Mouse (Mus musculus) limb, embryonic 14.5 days (tissue): Measurements from ENCODE around the gene Rbms3. TPM values are rescaled to one million over a fixed set of nuclear protein-coding genes. Genes with fewer than 3 reads are reported as not detected.

Experiments
- ATAC-seq: fragments of 200-750 bp; cut with Nextera tagmentation; 2 replicates; pipeline ENCODE4 v1.8.0; 2017; ENCODE audit warnings: low read depth, moderate number of reproducible peaks, moderate TSS enrichment; ENCODE audit not compliant: low FRiP score
- DNase-seq: peaks from one replicate; pipeline ENCODE4 v3.0.0-alpha.2; 2015; ENCODE audit warnings: low spot score
- H3K27ac ChIP-seq: fragments of 300-500 bp; sonication (generic); replicated peaks from 2 replicates; pipeline ENCODE4 v1.5.1; 2014; ENCODE audit warnings: low read depth, mild to moderate bottlenecking, low read length, moderate library complexity, mixed read lengths
- H3K27me3 ChIP-seq: fragments of 300-500 bp; sonication (generic); 2 replicates; pipeline ENCODE4 v1.6.1; 2014; ENCODE audit warnings: low read length, mixed read lengths; ENCODE audit not compliant: control insufficient read depth, insufficient read depth
- H3K36me3 ChIP-seq: fragments of 300-500 bp; sonication (generic); 2 replicates; pipeline ENCODE4 v1.6.1; 2014; ENCODE audit warnings: mild to moderate bottlenecking, low read length, moderate library complexity, mixed read lengths; ENCODE audit not compliant: control insufficient read depth, insufficient read depth
- H3K4me1 ChIP-seq: fragments of 300-500 bp; sonication (generic); 2 replicates; pipeline ENCODE4 v1.6.1; 2014; ENCODE audit warnings: antibody characterized with exemption, low read length, mixed read lengths; ENCODE audit not compliant: control insufficient read depth, insufficient read depth
- H3K4me2 ChIP-seq: fragments of 300-500 bp; sonication (generic); replicated peaks from 2 replicates; pipeline ENCODE4 v1.6.1; 2014; ENCODE audit warnings: low read depth, mild to moderate bottlenecking, low read length, moderate library complexity; ENCODE audit not compliant: severe bottlenecking
- H3K4me3 ChIP-seq: fragments of 300-500 bp; sonication (generic); replicated peaks from 2 replicates; pipeline ENCODE4 v1.5.1; 2014; ENCODE audit warnings: low read length
- H3K9ac ChIP-seq: fragments of 300-500 bp; sonication (generic); 2 replicates; pipeline ENCODE4 v1.6.1; 2014; ENCODE audit warnings: mild to moderate bottlenecking, low read depth, low read length, moderate library complexity; ENCODE audit not compliant: severe bottlenecking
- H3K9me3 ChIP-seq: fragments of 300-500 bp; sonication (generic); 2 replicates; pipeline ENCODE4 v1.6.1; 2016; ENCODE audit warnings: low read length; ENCODE audit not compliant: control insufficient read depth
- POLR2A ChIP-seq: fragments of 200-500 bp; IDR thresholded peaks from 2 replicates; pipeline ENCODE4 v1.8.0; 2012; ENCODE audit warnings: inconsistent platforms, mild to moderate bottlenecking, moderate library complexity, borderline replicate concordance; ENCODE audit not compliant: insufficient read depth, insufficient read length; ENCODE audit errors: extremely low read depth
- WGBS: fragments of 180-500 bp; shearing (Covaris S2); extraction: QIAGEN DNeasy Blood & Tissue Kit; methylation state at CpG from one replicate; pipeline ENCODE4 v1.1.7; 2014; 5-methylcytosine and 5-hydroxymethylcytosine counted together
- polyA plus RNA-seq, 2 experiments: library from polyadenylated mRNA; depleted of rRNA in 1 of 2; stranded (reverse) in 1 of 2; unstranded in 1 of 2; fragments of >200 nt; fragmentation: Nextera tagmentation in 1 of 2; extraction: Ambion mirVana in 1 of 2; gene quantifications; 2 replicates each; pipeline versions ENCODE4 v1.2.1 to v1.2.3; 2012 to 2014

The Rbms3 gene
- polyA plus RNA-seq, 2 experiments: 42.1 to 94.5 TPM

GRCm38 (mm10) chr9:116631816-116632215 is 997.9 kb downstream of the Rbms3 start:
- 83% methylated on average over 1 of the region's 1 CpGs for WGBS
- DNase-seq: no peak
- H3K27ac ChIP-seq: no peak overlapping the region
- no peak for TF ChIP-seq POLR2A
- no peak overlapping the region for H3K4me3 ChIP-seq
- no peaks in the 10 kb centered on the region for H3K36me3 ChIP-seq
- no peaks in the 10 kb centered on the region for H3K27me3 ChIP-seq
- ATAC-seq: no peak
- peaks cover 3% of the 10 kb centered on the region; the same call in 1 of the 2 replicates for H3K9me3 ChIP-seq
- H3K4me2 ChIP-seq: no peak overlapping the region
- H3K9ac ChIP-seq: no peak overlapping the region
- no peaks in the 10 kb centered on the region for H3K4me1 ChIP-seq

DNA sequence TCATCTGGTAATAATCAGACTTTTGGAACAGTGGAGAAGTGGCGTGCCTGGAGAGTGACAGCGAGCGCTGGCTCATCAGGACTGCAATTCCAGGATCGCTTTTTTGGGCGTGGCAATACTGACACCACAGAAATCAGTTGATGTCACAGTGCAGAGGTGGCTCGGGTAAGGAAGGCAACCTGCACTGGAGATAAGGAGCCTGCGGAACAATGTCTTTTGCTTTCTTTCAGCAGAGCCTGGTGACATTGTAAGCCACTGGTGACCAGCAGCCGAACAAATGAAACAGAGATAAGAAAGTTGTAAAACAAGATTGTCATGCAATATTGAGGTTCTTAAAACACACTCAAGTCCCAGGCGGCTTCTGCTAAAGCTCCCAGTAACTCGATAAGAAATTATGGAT is 998.9 kb downstream of the Rbms3 start:
- Histone ChIP-seq H3K4me1 (no peaks in the 10 kb centered on the region), H3K27me3 (no peaks in the 10 kb centered on the region), H3K4me3 (no peak overlapping the region), H3K9ac (no peak overlapping the region), H3K4me2 (no peak overlapping the region), H3K9me3 (peaks cover 3% of the 10 kb centered on the region; the same call in 1 of the 2 replicates), H3K27ac (no peak overlapping the region), H3K36me3 (no peaks in the 10 kb centered on the region)
- ATAC-seq: no peak
- no peak for TF ChIP-seq POLR2A
- 81% methylated on average over 10 of the region's 10 CpGs for WGBS
- no peak for DNase-seq

DNA sequence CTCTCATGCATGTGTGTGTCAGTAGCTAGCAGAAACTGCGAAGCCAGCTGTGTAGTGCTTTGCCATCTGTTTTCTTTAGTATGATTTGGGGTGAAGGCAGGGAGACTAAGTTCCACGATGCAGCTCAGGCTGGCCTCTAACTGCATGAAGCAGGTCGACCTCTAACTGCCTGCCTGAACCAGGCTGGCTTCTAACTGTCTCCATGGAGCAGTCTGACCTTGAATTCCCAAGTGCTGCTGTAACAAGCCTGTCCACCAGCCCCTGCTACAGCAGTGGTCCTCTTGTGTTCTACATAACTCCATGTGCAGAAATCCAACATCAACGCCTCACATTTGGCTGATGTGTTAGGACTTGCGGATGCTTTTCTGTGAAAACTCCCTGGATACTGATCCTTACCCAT is 1009.3 kb downstream of the Rbms3 start:
- H3K4me2 ChIP-seq: no peak overlapping the region

GRCm38 (mm10) chr9:116618886-116619285 is 1010.8 kb downstream of the Rbms3 start:
- WGBS: 94% methylated on average over 5 of the region's 5 CpGs
- no peak for TF ChIP-seq POLR2A

More for the DNA sequence above, 1009.3 kb downstream of the Rbms3 start:
- Histone ChIP-seq H3K27me3 (no peaks in the 10 kb centered on the region), H3K9me3 (no peaks in the 10 kb centered on the region), H3K9ac (no peak overlapping the region), H3K4me1 (no peaks in the 10 kb centered on the region), H3K4me3 (no peak overlapping the region), H3K27ac (no peak overlapping the region), H3K36me3 (no peaks in the 10 kb centered on the region)
- ATAC-seq: no peak
- no peak for TF ChIP-seq POLR2A
- DNase-seq: no peak
- WGBS: 68% methylated on average over 5 of the region's 5 CpGs

GRCm38 (mm10) chr9:116613276-116613675 is 1016.4 kb downstream of the Rbms3 start:
- no peak for ATAC-seq

More at GRCm38 (mm10) chr9:116618886-116619285, 1010.8 kb downstream of the Rbms3 start:
- Histone ChIP-seq H3K9me3 (no peaks in the 10 kb centered on the region), H3K27ac (no peak overlapping the region), H3K36me3 (no peaks in the 10 kb centered on the region), H3K4me1 (no peaks in the 10 kb centered on the region), H3K27me3 (no peaks in the 10 kb centered on the region), H3K4me3 (no peak overlapping the region), H3K4me2 (no peak overlapping the region), H3K9ac (no peak overlapping the region)
- ATAC-seq (no peak), DNase-seq (no peak)

GRCm38 (mm10) chr9:116596046-116596445 is 1033.7 kb downstream of the Rbms3 start:
- Histone ChIP-seq H3K9ac (no peak overlapping the region), H3K27ac (no peak overlapping the region), H3K36me3 (no peaks in the 10 kb centered on the region), H3K9me3 (0 out of 2 replicates have a peak, but pooled peaks cover 3% of the 10 kb centered on the region), H3K4me3 (no peak overlapping the region), H3K4me1 (peaks cover 5% of the 10 kb centered on the region), H3K4me2 (no peak overlapping the region), H3K27me3 (no peaks in the 10 kb centered on the region)
- ATAC-seq (no peak), DNase-seq (no peak)
- WGBS: 97% methylated on average over 10 of the region's 10 CpGs
- TF ChIP-seq POLR2A: no peak

More at GRCm38 (mm10) chr9:116613276-116613675, 1016.4 kb downstream of the Rbms3 start:
- no peaks in the 10 kb centered on the region for H3K36me3 ChIP-seq
- DNase-seq: no peak
- H3K4me3 ChIP-seq: no peak overlapping the region
- H3K9ac ChIP-seq: no peak overlapping the region
- H3K27me3 ChIP-seq: no peaks in the 10 kb centered on the region
- 82% methylated on average over 7 of the region's 7 CpGs for WGBS
- H3K27ac ChIP-seq: no peak overlapping the region
- no peak for TF ChIP-seq POLR2A
- 0 out of 2 replicates have a peak, but pooled peaks cover 3% of the 10 kb centered on the region for H3K4me1 ChIP-seq
- H3K4me2 ChIP-seq: no peak overlapping the region
- no peaks in the 10 kb centered on the region for H3K9me3 ChIP-seq
